Mouse (Mus musculus): ENCODE measurements around the gene Tmub2.
A peak's percentile ranks its signal among the peaks of the same experiment; 100 is the strongest.

Gene Tmub2

DNA sequence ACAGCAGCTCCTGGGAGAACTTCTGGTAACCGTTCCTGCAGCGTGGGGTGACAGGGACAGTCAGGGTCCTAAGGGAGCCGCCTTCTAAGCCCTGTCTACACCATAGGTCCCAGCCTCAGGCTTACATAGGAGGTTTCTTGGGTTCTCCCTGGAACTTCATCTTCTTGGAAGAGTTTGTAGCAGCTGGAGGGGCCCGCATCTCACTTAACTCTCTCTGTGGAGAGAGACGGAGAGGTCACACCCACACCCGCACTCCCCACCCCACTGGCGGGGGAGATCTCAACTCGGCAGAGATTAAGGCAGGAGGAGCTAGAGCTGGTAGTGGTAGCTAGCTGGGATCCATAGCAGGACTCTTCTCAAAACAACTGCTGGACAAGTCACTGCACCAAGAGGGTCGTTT lies 23.4 kb downstream of the Tmub2 start:
- DNase-seq (ENCODE audit: low read depth), result no peak

DNA sequence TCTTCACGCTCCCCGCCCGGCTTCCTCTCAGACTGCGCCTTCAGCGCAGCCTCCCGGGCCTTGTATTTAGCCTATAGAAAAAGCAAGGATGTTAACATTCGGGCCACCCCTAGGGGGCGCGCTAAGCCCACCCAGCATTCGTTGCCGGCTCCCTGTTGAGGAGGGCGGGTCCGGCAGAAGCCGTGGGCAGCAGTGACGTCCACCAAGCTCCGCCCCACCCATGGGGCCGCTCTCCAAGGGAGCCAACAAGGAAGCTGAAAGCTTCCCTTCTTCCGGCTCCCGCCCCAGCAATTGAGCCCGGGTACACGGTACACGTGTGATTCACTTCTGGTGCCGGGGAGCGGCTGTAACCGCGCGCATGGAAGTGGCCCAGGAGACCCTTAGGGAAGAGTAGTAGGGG lies 24.2 kb downstream of the Tmub2 start:
- DNase-seq (ENCODE audit: low read depth), result peak; percentile 96

DNA sequence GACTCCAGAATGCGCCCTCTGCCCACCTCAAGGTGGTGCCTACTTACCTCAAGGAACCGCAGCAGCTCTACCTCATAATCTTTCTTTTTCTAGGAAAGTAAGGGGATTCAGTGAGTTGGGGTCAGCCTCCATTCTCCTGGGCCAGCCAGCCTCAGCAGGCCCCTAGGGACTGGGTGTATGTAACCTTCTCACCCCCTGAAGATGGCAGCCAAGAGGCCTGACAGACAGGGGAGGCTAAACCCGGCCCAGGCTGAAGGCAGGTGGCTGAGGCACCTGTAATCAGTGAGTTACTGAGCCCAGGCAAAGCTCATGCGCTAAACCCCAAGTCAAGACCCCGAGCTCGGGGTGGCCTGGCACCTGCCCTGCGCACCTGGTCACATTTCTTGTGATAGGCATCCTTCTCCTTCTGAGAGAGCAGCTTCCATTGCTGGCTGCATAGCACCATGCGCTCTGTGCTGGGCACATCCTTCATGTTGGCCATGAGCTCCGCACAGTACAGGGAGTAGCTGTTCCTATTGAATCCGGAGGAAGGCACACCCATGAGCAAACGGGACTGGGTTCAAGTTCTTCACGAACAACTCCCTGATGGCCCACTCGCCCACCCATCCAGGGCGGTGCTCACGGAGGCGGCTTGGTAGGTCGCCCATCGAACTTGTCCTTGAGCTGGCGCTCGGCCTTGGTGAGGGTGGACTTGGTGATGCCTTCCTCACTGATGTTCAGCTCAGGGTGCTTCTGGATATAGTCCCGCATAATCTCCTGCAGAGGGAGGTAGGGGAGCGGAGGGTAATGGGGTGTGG lies 25.3 kb downstream of the Tmub2 start:
- DNase-seq (ENCODE audit: low read depth), result no peak

DNA sequence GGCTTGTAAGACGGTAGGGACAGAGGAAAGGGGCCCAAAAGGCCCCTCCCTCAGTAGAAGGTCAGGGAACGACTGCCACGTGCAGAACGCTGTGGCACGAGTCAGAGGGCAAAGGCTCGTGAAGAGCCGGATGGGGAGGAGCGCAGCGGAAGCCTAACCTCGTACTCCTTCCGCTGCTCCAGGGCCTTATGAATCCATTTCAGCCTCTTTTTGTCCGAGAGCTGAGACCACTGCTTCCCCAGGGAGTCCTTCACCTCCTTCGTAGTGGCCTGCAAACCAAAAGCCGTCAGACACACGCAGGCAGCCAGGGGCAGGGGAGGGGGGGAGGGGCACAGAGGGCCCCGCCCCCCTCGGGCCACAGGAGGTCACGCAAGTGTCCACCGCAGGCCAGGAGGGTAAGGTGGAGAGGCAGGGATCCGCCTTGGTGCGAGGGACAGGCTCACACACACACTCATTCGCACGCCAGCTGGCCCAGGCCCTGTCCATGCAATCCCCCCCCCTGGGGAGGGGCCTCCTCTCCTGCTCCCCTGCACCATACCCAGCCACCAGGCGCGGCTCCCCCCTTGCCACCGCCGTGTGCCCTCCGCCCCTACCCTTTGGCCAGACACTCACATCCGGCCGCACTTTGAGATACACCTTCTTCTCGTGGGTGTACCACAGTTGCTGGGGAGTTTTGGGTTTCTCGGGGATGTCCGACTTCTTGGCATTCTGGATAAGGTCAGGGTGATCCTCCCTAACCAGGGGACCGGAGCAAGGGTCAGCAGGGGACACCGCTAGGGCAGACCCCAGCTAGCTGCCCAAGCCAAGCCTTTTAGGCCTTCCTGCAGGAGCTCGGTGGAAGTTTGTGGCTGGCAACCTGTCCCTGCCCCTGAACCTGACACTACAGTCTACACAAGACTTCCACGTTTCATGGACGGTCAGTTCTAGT lies 26.3 kb downstream of the Tmub2 start:
- no peak for DNase-seq (ENCODE audit: low read depth)

DNA sequence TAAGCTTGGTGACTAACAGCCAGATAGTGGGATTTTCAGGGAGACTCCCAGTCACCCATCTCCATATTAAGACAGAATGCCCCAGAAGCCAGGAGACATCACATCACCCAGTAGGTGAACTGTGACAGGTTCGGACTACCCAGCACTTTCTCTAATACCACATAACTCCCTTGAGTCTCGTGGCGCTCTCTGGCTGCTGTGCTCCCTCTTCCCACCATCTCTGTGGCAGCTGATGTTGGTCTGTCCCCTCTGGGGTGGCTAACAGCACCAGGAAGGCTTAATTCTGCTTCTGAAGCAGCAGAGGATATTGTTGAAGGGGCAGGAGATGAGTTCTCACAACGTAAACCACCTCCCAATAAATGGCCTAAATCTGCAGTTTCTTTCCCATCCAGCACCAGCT lies 27.2 kb downstream of the Tmub2 start:
- DNase-seq (ENCODE audit: low read depth), result no peak

DNA sequence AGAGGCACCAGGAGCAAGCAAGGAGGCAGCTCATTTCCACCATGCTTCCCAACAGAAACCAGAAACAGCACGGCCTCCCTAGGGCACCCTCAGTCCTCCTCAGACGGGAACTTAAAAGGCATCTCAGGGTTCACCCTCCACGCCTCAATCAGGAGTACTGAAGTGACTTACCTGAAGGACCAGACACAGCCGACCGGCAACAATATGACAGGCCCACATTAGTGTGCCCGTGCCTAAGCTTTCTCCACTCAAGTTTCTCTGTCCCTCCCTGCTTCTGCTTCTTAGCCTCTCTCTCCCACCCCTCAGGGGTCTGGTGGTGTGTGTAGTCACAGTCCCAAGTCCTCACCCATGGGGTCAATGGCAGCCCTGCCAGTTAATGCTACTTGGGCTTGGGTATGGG lies 27.9 kb downstream of the Tmub2 start:
- no peak for DNase-seq (ENCODE audit: low read depth)

DNA sequence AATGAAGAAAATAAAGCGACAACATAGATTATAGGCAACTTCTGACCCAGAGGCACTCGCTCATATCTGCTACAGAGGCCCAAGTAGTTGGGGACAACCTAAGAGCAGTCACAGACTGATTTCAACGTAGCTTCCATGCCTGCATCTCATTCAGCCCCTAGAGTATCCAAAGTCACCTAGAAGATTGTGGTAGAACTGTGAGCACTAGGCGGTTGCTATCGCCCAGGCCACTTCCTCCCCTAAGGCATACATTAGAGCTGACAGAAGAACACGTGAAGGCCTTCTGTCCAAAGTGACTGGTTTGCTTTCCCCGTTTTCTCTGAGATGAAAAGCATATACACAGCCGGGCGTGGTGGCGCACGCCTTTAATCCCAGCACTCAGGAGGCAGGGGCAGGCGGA lies 29.6 kb downstream of the Tmub2 start:
- no peak for DNase-seq (ENCODE audit: low read depth)

DNA sequence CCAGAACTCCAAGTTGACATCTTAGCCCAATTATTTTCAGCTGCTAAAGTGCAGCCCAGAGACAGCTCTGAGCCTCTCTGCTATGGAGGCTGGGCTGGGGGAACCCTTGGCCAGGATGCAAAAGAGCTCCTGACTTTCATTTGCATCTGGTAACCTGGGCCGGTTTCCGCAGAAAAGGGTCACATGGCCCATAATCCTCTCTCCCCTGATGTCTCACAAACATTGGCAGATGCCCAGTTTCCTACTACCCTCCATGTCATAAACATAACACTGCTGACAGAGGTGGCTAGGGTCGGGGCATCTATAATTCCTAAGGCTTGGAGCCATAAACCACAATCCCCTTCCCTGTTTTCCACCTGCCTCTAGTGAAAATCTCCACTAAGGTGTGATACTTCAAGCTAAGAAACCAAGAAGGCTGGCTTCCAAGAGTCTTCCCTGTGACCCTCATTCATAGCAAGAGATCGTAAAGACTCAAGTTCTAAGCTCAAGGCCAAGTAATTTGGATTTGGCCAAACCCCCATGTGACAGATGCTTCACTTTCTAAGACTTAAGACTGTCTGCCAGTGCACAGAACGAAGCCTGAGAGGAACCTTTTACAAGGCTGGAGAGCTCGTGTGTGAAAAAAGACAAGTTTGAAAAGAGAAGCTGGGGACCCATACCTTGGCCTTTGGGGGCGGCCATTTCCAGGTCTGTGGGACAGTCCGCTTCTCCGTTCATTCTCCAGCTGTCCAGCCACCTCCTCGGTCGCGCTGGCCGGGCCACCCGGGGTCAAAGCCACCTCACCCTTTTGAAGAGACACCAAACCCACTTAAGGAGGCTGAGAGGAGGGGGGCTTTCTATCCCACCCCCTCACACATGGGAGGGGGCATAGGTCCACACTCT lies 31.2 kb downstream of the Tmub2 start:
- DNase-seq (ENCODE audit: low read depth), result no peak

DNA sequence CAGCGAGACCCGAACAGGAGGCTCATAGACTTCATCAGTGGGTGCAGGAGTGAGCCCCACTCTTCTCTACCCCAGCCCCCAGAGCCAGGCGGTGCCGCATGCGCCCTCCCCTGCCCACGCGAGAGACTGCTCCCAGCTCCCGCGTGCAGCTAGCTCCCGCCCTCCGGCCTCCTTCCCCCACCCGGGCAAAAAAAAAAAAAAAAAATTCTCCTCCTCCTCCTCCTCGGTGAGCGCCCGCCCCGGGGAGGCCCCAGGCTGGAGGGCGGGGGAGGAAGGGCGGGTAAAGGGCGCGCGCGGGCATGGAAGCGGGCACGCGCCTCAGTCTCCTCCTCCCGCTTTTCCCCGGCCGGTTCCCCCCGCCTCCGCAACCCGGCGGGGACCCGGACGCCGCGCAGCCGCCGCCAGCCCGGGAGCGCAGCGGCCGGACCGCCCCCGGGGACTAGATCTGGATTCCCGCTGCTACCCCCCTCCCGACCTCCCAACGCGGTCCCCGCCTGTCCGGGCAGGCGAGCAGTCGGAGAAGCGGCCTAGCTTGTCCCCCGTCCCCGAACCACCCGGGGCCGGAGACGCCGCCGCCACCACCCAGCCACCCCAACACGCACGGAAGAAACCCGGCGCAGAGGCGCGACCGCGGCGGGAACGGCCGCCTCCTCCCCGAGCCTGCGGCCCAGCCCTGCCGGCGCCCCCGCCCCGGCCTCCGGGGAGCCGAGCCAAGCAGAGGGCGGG lies 32.0 kb downstream of the Tmub2 start:
- peak; percentile 86 for DNase-seq (ENCODE audit: low read depth)

DNA sequence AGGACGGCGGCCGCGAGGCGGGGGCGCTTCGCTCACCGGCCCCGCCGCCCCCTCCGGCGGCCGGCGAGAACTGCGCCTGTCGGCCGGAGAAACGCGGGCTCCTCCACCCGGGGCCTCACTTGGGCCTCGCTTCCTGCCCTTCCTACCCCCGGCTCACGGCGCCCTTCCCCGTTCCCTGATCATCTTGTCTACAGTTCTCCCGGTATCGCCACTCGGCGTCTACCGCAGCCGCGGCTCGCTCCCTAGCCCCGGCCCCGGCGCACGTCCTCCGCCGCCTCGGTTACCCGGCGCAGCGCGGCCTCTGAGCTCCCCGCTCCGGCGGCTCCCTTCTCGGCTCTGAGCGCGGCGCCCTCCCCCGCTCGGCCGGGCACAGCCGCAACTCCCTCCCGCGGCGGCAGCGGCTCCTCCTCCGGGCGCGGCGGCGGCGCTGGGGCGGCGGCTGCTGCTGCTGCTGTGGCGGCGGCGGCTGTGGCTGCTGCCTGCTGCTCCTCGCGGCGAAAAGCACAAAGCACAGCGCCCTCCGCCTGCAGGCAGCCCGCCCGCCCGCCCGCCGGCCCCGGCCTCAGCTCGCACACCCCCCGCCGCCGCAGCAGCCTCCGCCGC lies 32.7 kb downstream of the Tmub2 start:
- DNase-seq (ENCODE audit: low read depth), result no peak

DNA sequence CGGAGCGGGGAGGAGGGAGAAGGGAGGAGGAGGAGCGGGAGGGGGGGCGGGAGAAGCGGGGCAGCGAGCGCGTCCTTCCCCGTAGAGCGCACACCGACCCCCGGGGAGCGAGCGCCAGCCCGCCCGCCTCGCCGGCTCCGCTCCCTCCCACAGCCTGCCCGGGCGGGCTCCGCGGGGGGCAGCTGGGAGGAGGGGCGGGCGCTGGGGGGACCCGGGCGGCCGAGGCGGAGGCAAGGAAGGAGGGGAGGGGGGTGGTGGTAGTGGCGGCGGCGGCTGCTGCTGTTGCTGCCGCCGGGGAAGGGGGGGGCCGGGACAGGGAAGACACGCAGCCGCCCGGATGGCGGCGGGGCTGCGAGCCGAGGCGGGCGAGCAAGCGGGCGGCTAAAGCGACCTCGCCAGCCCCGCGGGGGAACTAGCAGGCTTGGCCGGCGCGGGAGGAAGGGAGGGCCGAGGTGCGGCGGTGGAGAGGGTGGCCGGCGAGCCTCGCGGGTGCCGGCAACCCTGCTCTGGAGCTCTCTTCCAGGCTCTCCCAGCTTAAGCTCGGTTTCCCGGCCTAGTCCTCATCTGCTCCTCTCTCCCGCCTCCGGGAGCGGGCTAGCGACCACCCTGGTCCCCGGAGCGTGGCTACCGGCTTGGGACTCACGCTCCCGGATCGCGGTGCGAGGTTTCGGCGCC lies 33.3 kb downstream of the Tmub2 start:
- DNase-seq (ENCODE audit: low read depth), result no peak

DNA sequence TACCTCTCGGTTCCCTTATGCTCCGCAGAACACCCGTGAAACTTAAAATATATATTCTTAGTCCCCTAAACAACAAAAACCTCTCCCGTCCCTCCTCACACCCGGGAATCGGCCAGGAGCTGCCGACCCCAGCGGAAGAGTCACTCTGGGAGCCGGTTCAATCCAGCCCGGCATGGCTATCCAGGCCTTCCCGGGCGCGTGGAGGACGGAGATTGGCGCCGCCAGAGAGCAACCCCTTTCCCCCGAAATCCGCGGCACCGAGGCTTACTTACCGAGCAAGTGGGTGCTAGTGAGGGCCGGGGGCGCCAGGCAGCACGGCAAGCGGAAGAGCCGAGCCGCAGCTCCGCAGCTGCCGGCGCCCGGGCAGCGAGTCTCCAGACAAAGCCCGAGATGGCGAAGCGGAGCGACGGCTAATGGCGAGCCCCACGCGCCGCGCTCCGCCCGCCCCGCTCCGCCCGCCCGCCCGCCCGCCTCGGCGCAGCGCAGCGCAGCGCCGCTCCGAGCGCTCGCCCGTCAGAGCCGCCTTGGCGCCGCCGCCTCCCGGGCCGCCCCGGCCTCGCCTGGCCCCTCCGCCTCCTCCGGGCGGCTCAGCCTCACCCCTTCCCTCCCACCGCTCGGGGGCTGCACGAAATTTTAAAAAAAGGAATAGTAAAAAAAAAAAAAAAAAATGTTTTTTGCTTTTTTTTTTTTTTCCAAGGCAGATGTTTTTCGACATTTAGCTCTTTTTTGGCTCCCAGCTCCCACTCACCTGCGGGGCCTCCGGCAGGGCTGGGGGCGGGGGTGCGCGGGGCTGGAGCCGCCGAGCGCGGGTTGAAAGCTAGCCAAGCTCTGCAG lies 34.1 kb downstream of the Tmub2 start:
- no peak for DNase-seq (ENCODE audit: low read depth)

DNA sequence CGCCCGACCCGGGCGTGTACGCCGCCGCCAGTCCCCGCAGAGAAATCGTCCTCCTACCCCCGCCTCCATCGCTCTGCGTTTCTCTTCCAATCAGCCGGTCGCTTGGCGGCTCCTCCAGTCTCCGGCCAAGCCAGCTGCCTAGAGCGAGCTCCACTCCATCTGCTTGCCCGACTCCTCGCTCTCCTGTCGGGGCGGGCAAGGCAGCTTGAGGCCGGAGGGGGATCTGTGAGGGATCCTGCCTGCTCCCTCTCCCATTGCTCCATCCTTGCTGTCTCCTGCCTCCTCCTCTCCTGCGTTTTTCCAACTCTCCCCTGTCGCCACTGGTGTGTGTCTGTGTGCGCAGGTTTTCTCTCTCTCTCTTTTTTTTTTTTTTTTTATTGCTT lies 34.7 kb downstream of the Tmub2 start, which contains the start of gene Ubtf:
TSS of gene Ubtf (minus strand) at position 333 of the 383 bp plus-strand sequence.
- DNase-seq (ENCODE audit: low read depth), result no peak

DNA sequence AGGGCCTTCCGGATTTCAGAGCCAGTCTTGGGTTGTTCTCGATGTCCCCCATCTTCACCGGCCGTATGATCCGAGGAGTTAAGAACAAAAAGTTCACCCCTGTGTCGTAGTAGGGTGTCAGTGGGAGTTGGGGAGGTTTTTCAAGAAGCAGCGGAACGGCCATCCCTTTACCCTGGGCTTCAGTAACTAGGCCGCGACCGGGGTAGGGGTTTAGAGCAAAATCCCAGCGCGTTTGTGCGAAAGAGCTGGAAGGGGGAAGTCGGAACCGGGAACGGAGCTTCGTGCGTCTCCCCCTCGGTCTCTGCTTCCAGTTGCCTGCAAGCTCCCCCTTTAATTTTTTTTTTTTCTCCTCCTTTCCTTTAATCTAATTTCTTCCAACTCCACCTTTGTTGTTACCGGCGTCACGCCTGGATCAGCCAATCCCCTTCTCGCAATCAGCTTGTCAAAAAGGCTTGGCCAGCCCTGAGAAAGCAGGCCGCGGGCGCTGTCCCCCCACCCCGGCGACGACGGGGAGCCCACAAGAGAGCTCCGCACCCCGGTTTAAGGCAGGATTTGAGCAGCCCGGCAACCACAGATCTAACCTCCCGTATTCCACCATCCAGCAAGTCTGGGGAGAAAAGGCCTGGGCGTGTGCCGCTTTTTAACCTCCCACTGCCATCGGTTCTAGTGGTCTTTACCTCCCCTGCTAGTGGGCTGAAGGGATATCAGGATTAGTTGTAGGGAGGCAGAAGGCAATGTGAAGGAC lies 35.4 kb downstream of the Tmub2 start:
- peak; percentile 89 for DNase-seq (ENCODE audit: low read depth)

DNA sequence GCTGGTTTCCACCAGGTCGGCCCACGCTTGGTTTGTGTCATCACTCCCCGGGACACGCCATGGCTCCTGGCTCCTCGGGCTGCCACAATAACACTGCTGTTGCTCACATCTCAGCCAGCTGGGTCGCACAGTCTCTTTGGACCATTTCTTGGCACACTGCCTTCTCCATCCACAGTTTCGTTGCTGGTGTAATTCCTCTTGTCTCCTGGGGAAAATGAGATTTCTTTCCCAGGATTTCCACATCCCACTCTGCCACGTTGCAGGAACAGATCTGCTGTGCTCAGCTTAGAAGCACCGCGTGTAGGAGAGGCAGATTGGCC lies 35.9 kb downstream of the Tmub2 start:
- no peak for DNase-seq (ENCODE audit: low read depth)

DNA sequence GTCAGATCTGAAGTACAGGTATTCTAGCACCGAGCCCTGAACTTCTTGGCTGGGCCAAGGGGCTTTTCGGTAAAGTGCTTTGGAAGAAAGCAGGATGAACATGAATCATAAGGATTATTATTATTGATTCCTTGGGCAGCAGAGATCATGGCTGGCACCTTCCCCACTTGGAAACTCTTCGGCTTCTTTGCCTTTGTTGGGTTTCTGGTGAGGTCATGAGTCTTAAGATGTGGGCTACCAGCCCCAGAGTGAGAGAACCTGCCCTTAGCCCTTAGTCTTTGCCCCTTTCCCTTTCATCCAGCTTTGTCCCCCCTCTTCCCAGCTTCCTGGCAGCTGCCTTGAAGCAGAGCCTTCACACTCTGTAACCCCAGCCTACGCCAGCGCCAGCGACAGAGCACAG lies 37.2 kb downstream of the Tmub2 start:
- no peak for DNase-seq (ENCODE audit: low read depth)

DNA sequence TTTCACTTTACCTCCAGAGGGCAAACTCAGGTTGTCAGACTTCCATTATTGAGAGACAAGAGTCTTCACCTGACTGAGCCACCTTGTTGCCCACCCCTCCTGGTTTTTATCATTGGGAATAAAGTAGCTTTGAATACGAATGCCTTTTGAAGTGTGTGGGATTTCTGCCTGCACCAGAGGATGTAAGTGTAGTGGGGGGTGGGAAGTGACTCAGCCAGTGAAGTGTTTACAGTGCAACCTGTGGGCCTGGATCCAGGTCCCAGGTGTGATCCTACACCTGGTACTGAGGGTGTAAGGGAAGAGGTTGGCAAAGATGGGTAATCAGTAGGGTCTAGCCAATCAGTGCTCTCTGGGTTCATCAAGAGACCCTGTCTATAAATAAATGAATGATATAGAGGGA lies 38.8 kb downstream of the Tmub2 start:
- no peak for DNase-seq (ENCODE audit: low read depth)

DNA sequence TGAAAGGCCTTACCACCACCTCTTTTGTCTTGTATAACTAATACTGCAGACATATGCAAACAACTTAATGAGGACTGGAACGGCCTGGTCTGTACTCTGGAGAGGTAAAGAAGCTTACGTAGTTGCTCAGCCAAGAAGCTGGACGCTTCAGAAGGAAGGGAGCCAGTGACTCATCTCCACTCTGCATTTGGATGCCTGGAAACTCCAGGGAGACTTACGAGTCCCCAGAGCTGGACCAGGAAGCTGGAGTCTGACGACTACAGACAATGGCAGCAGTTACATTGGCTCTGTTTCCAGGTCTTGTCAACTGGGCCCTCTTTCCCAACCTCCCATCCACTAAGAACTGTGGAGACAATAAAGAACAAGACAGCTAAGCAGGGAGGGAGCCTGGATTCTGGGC lies 42.5 kb downstream of the Tmub2 start:
- no peak for DNase-seq (ENCODE audit: low read depth)

DNA sequence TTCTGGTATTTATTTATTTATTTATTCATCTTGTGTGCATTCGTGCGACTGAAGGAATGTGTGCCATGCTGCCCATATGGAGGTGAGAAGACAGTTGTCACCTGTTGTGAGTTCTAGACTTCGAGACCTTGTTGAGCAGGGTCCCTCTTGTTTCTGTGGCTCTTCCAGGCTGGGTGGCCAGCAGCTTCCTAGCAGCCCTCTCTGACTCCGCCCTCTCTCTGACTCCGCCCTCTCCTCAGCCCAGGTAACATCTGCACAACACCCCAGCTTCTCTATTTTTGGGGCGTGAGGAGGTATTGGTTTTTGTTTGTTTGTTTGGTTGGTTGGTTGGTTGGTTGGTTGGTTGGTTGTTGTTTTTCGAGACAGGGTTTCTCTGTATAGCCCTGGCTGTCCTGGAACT lies 43.1 kb downstream of the Tmub2 start:
- no peak for DNase-seq (ENCODE audit: low read depth)

Data from c-Kit-positive CD71-positive TER-119-negative erythroid progenitor cells, embryonic 14.5 days (primary cell).